Mouse (Mus musculus) 3134 (cell line): ENCODE data around the gene Hist2h2aa2.
A peak's percentile ranks its signal among the peaks of the same experiment; 100 is the strongest.
"Not testable (repeated sequence)": the region's sequence is repeated elsewhere in the genome, so short reads cannot be mapped to it uniquely, and the experiment has no call there.

Source experiments
- DNase-seq: peaks from one replicate; pipeline ENCODE4 v3.0.0-alpha.2; 2011; ENCODE audit warnings: low spot score; ENCODE audit not compliant: insufficient read length; ENCODE audit errors: extremely low read depth

The Hist2h2aa2 gene

DNA sequence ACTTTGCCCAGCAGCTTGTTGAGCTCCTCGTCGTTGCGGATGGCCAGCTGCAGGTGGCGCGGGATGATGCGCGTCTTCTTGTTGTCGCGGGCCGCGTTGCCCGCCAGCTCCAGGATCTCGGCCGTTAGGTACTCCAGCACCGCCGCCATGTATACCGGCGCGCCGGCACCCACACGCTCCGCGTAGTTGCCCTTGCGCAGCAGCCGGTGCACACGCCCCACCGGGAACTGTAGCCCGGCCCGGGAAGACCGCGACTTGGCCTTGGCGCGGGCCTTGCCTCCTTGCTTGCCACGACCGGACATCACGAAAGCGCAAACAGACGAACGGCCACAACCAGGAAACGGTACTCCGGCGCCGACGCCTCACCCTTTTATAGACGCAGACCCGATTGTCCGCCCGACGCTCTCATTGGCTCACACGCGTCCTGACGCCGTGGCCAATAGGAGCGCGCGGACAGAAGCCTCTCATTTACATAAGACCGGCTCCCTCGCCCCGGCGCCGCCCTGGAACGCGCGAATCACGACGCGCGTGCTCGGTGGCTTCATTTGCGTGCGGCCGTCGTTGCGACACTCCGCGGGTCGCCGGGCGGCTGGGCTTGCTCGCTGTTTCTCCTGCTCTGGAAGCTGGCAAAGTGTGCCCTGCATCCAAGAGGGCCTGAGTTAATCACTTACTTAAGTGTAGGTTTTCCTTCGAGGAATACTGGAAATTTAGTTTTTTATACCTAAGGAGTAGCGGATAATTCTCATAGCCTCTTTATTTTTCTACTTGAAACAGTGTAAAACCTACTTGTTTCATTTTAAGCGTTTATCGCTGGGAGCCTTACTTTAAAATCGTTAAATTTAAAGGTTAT, at the start of gene Hist2h2aa2:
Gene Hist2h2aa2, minus strand, starts transcription at position 328 of the 850 bp plus-strand sequence.
- DNase-seq = peak; percentile 93

DNA sequence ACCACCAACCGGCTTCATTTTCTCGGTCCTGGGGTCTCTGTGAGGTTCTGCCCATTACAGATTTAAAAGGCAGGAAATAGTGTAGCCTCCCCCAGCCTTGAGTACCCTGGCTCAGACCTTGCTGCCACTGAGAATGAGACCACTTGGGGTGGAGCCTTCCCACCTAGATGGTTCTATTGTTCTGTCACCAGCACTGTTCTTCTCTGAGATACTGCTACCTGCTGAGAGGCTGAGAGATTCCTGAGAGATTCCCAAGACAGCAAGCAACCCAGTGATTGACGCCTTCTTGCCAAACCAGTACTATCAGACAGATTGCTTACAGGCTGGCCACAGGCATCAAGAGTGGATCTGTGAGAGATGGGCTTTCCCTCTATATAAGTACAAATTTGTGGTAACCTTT, 49.1 kb upstream of the Hist2h2aa2 start:
- no peak for DNase-seq

DNA sequence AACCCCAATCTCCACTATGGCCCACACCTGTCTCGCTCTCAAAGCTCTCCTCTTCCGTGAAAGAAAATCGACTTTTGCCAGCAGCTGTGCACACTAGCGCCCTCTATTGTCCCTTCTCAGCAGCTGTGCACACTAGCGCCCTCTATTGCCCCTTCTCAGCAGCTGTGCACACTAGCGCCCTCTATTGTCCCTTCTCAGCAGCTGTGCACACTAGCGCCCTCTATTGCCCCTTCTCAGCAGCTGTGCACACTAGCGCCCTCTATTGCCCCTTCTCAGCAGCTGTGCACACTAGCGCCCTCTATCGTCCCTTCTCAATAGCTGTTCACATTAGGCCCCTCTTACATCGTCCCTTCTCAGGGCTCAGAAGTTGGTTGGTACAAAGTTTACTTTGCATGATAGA, 47.3 kb upstream of the Hist2h2aa2 start:
- DNase-seq = not testable (repeated sequence)

DNA sequence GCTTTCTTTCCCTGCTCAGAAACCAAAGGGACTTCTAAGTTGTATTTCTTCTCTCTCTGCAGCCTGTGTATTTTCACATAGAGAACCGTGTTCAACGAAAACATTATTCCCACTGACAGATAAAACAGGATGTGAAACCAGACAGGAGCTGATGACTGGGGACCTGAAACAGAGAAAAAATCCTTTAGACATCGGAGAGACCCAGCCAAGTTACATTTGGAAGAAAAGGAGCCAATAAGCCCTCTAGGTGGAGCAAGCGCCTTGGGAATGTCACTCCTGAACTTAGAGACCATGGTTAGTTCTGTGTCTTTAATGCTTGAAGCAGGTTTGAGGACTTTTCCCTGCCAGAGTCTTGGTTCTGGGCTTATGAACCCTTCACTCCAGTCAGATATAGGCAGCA, 44.4 kb upstream of the Hist2h2aa2 start:
- no peak for DNase-seq

DNA sequence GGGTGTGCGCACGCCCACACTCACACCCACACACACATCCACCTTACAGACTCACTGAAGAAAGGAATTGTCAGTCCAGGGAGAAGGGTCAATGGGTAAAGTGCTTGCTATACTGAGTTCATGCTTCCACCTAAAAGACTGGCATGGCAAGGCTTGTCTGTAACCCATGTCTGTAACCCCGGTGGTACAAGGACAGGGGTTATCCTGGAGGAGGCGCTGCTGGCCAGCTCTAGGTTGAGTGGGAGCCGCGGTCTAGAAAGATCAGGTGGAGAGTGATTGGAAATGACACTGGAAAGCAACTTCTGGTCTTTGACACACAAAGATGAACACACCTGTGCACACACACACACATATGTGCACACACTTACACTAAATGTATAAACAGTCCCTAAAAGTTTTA, 40.6 kb upstream of the Hist2h2aa2 start:
- no peak for DNase-seq

DNA sequence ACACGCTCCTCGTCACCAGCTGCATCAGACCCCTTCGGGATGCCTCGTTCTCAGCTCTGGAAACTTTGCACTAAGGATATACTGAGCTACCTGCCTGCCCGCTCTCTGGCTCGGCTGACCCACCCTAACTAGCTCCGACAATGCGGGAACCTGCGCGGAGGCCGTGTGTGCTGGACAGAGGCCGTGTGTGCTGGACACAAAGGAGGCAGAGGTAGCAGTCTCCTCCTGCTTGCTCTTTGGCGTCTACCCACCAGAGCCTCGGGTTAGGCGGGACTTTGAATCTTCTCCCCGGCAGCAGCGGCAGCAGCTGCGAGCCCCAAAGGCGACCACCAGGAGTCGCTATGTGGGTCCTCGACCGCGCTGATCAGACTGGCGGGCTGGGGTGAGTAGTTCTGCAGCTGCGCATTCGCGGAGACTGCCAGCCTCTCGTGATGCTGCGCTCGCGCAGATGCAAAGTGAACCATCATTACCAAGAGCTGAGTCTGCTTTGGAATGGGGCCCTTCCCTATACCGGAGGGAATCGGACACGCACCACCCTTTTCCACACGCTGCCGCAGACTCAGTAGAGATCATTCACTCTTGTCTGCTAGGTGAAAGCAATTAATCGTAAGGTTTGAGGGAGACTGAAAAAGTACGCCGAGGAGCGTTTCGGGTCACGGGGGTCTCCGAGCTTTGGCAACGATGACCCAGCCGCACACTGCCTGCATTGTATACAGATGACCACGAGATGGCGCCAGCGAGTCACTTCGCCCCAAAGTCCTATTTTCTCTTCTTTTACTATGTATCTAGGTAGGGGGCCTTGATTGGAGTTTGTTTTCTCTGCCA, 37.9 kb upstream of the Hist2h2aa2 start:
- DNase-seq = peak; percentile 94

DNA sequence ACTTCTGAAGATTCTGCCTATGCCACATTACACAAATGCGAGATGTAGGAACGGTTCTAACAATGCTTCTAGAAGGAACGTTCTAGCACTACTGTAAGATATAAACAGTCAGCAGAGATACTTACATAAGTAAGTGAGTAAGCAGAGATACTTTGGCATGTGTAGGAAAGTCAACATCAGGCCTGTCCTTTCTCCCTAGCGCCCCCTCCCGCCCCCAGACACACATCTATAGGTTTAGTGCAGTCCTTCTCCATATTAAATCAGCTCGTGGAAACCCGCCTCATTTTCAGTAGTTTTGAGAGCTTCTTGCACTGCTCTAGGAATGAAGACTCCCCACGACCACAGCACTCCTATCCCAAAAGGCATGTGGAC, 37.3 kb upstream of the Hist2h2aa2 start:
- no peak for DNase-seq

DNA sequence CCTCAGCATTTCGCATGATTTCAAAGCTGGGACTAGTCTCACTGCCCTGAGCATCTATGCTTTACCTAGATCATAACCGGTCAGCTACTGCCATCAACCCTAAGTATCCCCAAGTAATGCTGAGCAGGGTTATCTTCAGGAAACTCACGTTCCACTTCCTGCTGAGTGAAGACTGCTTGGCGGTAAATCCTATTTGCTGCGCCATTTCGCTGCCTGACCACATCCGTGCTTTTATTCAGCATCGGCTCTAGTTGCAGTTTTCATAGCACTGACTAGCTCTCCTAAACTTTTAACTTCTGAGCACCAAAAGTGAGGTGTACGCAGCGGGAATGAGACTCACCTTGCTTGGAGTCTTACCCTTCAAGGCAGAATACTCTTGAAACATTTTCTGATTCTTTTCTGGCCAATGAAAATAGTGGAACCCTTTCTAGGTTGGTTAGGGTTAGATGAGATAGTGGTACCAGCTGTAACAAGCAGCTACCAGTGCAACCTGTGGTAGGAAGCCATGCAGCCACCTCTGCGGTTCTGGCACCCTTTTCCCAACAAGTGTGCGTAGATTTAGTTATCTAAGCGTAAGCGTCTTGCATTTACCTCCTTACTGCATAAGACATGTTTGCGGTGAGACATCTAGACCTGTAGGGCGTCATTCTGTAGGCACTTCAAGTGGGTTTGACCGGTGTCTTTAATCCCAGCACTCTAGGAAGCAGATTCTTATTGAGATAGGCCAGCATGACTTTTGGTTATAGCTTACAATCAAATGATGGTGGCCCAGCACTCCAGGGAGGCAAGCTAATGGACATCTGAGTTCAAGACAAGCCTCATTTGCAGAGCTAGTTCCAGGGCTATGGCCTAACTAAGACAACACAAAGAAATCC, 33.8 kb upstream of the Hist2h2aa2 start:
- peak; percentile 74 for DNase-seq

DNA sequence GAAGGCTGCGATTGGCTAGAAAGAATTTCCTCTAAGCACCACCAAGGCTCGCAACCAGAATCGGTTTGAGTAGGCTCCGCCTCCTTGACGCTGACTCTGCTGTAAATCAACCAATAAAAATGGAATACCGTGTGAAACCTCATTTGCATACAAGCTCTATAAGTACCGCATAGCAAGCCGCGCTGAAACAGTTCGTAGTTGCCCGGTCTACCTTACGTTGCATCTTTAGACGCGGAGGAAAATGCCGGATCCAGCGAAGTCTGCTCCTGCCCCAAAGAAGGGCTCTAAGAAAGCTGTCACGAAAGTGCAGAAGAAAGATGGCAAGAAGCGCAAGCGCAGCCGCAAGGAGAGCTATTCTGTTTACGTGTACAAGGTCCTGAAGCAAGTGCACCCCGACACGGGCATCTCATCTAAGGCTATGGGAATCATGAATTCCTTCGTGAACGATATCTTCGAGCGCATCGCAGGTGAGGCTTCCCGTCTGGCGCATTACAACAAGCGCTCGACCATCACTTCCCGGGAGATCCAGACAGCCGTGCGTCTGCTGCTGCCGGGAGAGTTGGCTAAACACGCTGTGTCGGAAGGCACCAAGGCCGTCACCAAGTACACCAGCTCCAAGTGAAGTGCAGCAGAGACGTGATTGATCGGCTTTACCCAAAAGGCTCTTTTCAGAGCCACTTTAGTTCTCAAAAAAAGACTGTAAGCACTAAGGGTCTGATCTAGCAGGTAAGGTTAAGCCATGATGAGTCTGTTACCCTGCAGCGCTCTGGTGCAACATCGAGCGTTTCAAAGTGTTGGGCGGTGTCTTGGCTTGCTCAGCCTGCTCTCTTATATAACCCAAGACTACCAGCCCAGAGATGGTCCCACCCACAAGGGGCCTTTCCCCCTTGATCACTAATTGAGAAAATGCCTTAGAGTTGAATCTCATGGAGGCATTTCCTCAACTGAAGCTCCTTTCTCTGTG, 29.7 kb upstream of the Hist2h2aa2 start, which contains the start of gene Hist2h2bb:
Gene Hist2h2bb, plus strand, starts transcription at position 242 of the 964 bp plus-strand sequence.
- DNase-seq = peak; percentile 90

DNA sequence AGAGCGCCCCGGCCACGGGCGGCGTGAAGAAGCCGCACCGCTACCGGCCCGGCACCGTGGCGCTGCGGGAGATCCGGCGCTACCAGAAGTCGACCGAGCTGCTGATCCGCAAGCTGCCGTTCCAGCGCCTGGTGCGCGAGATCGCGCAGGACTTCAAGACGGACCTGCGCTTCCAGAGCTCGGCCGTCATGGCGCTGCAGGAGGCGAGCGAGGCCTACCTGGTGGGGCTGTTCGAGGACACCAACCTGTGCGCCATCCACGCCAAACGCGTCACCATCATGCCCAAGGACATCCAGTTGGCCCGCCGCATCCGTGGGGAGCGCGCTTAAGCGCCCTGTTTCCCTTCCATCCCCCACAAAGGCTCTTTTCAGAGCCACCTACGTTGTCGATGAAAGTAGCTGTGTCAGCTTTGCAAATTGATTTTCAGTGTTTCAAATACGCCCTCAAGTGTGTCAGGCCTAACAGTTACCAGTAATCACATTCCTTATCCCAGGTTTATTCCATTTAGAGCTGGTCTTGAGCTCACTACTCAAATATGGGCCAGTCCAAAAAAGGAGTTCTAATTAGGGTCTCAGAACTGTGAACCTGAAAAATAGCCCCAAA, 28.8 kb upstream of the Hist2h2aa2 start:
- DNase-seq = peak; percentile 85

DNA sequence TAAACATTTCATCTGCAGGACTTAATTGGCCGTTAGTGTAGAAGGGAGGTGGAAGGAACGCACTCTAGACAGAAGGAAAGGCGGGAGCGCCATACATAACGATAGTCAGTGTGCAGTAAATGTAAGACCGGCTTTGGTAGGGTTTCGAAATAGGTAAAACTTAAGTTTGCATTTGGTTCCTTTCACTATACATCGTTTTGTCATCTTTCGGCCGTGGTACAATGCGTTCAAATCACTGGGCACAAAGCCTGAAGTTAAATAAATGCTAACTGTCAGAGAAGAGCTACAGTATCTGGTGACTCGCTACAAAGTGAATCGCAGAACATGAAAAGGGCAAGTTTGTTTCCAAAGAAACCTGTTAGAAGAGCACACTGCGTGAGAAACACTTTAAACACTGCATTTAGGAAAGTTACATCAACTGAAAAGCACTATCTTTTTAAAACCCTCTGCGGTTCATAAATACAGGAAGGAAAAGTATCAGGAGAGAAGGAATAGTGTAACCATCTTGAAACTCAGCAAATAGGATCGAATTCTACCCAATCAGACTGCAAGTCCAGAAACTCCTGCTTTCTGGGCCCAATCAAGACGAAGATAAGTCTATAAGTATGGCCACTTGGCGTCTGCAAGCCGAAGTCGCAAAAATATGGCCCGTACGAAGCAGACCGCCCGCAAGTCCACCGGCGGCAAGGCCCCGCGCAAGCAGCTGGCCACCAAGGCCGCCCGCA, 28.1 kb upstream of the Hist2h2aa2 start, which contains the start of gene Hist2h3b:
Gene Hist2h3b, plus strand, starts transcription at position 604 of the 725 bp plus-strand sequence.
- peak; percentile 96 for DNase-seq

DNA sequence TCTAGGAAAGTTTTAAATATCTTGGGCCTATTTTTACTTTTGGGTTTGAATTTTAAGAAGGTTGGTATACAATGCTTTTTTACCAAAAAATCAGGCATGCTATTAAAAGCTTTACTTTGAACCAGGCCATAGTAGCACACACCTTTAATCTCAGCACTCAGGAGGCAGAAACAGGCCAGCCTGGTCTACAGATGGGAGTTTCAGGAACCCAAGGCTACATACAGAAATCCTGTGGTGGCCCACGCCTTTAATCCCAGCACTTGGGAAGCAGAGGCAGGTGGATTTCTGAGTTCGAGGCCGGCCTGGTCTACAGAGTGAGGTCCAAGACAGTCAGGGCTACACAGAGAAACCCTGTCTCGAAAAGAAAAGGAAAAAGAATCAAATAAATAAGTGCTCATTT, 27.5 kb upstream of the Hist2h2aa2 start:
- peak; percentile 36 for DNase-seq

DNA sequence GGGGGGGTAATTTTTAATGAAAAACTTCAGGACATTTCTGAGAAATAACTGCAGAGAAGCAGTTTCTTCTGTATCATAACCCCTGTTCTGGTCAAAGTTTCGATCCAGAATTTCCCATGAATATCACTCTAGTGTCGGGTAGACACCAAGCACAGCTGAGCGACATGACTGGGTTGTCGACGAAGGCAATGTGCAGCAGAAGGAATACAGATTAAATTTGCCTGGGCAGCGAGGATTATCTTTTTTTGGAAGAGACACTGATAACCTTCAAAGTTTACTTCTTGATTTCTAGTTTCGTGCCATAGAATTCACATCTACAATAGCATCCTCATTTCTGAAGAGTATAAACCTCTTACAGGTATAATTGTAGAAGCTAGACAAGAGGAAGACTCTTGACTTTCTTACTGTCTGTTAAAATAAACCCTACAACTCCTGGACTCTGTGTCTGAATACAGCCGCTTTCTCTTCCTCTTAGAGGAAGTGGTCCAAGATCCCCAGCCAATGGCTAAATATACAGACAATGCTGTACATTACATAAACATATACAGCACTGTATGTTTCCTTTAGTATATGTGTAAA, 26.1 kb upstream of the Hist2h2aa2 start:
- no peak for DNase-seq

DNA sequence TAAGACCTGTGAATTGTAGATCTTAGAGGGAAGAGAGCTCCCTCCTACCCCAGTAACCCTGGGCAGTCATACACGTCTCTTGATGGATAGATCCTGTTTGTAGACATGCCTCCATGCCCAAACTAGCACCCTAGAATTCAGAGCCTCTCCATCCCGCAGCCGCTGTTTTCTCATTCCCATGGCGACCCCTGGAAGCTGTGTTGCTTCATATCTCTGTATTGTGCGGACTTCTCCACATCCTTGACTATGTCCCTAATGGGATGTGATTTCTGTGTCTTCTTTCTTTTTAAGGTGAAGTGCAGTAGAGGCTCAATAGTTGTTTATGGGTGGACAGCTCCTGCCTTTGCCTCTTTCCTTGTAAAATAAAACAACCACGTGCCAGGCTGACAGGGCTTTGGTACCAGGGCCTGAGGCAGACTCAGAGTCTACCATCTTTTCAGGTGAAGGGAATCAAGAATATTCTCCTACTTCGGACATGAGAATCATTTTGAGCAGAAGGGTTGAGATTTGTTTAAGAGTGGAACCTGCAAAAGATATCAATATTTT, 24.4 kb upstream of the Hist2h2aa2 start:
- peak; percentile 50 for DNase-seq

DNA sequence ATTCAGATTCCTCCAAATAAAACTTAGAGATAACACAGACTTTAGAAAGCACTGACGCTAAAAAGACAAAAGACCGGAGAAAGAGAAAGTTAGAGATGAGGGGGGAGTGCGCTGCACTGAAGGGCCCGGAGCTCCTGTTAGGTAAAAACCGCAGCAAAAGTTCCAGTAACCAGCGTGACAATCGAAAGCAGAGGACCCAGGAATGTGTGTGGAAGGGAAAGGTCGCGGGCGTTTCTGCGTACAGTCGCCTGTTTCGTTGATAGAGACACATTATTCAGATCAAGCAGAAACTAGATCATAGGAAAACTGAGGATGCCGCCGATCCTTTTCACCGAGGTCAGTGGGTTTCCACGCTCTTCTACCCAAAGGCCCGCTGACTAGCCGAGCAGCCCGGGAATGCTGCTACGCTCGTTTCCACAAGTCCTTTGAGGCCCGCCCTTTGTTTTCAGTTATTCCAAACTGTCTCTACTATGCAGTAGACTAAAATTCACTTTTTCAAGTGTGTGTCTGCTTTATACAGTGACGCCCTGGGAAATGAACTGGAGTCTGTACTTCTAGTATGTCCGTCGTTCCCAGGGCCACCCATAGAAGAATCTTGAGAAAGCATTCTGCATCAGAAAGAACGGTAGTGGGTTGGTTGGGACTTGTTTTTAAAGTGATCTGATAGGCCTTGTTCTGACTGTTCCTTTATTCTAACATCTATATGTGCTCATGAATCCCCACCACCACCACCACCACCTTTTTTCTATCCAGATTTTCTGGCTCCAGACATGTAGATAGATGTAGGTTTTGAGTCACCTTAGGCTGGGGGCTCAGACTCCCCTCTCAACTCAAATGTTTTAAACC, 23.7 kb upstream of the Hist2h2aa2 start:
- DNase-seq = peak; percentile 65

DNA sequence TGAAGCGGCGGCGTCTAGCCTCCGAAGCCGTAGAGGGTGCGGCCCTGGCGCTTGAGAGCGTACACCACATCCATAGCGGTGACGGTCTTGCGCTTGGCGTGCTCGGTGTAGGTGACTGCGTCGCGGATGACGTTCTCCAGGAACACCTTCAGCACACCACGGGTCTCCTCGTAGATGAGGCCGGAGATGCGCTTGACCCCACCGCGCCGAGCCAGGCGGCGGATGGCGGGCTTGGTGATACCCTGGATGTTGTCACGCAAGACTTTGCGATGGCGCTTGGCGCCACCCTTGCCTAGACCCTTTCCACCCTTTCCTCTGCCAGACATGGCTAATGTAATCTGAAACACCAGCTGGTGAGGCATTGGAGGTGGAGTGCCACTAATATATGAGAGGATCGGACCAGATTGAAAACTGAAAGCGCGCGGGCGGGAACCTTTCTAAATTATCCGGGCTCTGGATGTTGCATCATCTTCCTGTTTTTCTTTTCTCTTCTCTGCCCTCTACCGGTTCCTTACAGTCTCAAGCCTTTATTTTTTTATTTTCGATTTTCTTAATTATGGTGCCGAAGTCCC, 23.0 kb upstream of the Hist2h2aa2 start, which contains the start of gene Hist2h4:
Gene Hist2h4, minus strand, starts transcription at position 333 of the 572 bp plus-strand sequence.
- peak; percentile 98 for DNase-seq
